Mouse (Mus musculus): ENCODE measurements around the gene 1700003F12Rik.

DNA sequence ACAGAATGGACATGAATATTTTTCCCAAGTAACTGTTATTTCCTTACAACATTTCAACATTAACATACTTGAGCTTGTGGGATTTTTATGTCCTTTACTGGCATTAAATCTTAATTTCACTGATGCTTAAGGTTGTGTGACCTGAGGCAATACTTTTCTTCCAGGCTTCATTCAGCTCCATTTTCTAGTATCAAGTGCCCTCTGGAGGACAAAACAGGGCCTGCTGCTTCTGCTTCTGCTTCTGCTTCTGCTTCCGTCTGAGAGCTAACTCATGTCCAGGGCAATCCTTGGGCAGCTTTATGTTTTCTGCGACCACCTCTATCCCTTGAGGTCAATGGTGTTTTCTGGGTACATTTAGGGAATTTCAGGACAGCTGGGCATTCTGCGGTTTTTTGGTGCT, 7.2 kb upstream of the 1700003F12Rik start:
- TF ChIP-seq CTCF (conservative IDR thresholded peaks at IDR 0.05; ENCODE audit: insufficient read depth, insufficient read length, low read depth, low read length) (peak; percentile 57), POLR2A (IDR thresholded peaks at IDR 0.05; ENCODE audit: low read depth, low read length) (no peak)
